Mouse (Mus musculus) NIH3T3 (cell line): ENCODE measurements around the gene Rufy3.
A peak's percentile ranks its signal among the peaks of the same experiment; 100 is the strongest.

Experiments used
- DNase-seq: peaks from one replicate; pipeline ENCODE4 v3.0.0-alpha.2; 2012; ENCODE audit warnings: low read depth

Rufy3 gene

DNA sequence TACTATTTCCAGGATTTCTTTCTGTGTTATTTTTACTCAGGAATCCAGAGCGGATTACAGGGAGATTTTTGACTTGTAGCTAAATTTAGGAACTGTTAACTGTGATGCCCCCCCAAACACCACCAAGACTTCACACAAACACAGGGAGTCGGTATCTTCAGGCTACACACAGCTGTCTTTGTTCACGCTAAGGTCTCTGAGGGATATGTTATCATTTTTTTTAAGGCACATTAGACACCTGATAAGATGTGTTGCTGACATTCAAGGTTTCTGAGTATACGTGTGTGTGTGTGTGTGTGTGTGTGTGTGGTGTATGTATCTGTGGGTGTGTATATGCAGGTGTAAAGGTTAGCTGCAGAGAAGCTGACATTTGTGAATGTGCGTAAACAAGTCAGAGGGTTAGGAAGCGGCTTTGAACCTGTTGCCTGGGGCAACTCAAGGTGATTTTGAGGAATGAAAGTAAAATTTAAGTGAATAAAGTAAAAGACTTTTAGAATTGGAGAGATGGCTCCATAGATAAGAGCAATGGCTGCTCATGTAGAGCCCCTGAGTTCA, 121.0 kb downstream of the Rufy3 start:
- DNase-seq: no peak

DNA sequence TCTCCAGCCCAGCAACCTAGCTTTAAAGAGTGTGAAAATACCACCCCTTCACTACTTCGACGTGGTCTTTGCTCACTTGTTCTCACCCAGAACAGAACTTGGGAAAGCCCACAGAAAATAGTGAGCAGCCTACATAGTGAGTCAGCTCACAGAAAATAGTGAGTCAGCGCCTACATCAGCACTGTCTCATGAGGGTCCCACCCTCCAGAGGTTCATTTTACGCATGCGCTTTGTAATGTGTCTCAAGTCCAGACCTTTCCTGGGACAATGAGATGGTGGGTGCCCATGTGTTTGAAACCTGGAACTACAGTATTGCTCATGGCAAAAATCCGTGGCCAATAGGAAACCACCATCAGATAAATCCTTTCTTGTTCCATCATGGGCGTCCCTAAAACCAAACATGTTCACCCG, 123.2 kb downstream of the Rufy3 start:
- DNase-seq: peak; percentile 72

DNA sequence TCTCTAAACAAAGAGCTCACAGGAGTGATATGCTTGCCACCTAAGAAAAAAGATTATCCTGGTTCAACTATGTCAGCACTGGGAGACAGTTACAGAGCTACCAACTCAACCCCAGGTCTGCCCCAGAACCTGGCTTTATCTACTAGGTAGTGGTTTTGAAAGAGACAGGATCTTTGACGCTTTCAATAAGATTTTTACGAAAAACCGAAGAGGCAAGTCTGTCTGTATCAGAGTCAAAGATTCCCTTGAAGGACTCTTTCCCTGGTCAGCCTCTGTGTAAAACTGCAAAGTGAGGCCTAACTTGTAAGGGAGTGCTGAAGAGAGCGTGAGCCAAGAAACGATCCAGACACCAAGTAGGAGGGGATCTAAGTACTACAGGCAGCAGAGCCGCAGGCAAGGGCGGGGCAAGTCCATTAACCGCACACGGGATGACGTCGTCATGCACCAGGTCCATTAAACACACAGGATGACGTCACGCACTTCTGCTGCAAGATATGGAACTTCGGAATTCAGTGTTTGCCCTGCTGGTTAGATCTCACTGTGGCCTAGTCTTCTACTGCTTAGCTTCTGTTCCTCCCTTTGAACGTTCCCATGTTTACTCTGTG, 123.8 kb downstream of the Rufy3 start:
- DNase-seq: peak; percentile 18

DNA sequence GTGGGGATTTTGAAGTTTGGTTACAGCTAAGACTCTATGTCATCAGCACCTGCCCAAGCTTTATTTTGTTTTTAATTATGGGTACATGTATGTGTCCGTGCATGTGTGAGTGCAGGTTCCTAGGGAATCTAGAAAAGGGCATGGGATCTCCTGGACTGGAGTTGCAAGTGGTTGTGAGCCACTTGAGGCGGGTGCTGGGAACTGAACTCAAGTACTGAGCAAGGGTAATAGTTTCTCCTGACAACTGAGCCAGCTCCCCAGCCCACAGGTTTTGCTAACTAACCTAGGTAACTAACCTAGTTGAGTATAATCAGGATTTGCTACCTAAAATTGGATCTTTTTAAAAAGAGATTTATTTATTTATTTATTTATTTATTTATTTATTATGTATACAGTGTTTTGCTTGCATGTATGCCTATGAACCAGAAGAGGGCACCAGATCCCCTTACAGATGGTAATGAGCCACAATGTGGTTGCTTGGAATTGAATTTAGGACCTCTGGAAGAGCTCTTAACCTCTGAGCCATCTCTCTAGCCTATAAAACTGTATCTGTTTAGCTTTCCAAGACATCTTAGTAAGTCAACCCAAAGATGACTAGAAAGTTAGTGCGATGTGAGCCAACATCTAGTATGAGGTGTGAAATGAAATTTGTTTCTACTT, 124.6 kb downstream of the Rufy3 start:
- DNase-seq: peak; percentile 78

DNA sequence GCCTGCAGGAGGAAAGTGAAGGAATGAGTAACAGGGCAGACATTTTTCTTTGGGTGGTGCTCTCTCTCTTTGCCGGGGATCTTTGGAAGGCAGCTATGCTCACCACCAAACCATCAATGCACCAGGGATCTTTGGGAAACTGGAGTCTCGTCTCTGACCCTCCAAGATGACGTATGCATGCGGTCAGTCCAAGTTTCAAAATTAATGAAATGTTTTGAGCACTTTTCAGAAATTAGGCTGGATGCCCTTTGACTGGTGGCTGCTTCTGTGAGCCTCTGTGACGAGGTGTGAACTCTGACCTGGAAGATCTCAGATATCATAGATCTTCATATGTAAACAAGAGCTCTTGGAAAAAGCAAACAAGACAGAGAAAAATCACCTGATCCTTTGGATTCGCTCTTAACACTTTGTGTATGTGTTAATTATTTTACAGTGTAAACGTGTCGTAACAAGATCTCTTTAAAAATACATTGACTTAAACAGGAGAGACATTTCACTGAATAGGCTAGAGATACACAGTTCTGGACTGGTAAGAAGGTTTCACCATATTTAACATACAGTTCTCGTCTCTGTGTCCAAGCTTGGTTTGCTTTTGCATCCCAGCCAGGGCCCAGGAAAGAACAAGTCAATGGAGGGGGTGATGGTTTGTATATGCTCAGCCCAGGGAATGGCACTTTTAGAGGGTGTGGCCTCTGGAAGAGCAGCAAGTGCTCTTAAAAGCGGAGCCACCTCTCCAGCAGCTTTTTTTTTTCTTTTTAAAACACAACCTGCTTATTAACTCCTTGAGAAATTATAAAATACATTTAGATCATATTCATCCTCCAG, 126.1 kb downstream of the Rufy3 start:
- no peak for DNase-seq

DNA sequence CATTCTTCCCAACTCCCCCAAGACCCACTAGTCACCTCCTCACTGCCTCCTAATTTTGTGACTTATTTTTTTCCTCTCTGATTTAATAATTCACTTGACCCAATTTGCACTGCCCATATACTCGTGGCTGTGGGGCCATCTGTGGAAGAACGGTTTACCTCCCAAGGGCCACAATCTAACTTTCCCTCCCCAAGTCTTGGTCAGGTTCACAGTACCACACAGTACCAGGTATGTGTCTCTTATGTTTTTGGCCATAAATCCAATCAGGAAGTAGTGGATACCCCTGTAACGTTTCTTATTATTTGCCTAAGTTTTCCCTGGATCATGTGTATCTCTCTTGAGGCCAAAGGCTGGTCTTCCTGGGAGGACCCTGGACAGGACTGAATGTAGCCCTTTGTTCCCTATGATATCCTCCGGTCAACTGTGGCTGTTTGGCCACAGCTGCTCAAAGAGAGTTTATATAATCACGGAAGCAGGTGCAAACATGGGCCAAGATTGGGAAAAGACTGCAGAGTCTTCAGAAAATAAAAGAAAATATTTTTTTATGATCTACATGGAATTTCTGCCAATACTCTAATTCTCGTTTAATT, 126.8 kb downstream of the Rufy3 start:
- DNase-seq: no peak

DNA sequence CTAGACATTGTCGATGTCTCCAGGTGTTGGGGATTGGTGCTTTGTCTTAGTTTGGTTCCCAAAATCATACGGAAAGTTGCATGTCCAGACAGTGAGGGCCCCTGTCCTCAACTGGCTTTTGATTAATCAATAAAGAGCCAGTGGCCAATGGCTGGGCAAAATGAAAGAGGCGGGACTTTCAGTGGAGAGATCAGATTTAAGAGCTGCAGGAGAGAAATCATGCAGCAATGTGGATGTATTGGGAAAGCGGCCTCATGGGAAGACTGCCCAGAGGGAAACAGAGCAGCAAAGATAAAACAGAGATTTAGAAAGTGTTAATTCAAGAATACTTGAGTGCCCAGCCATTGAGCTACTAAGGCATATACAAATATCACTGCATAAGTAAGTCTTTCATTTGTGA, 127.7 kb downstream of the Rufy3 start:
- DNase-seq: no peak

DNA sequence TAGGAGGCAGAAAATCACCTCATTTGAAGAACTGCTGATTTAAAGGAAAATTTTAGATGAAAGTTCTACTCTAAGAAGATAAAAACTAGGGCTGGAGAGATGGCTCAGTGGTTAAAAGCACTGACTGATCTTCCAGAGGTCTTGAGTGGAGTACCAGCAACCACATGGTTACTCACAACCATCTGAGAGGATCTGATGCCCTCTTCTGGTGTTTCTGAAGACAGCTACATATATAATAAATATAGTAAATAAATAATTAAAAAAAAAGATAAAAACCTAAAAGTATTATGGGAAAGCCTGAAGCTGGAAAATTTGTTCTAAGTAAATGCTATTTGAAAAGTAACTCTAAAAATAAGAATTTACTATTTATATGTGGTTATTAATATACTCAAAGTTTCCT, 128.2 kb downstream of the Rufy3 start:
- no peak for DNase-seq

DNA sequence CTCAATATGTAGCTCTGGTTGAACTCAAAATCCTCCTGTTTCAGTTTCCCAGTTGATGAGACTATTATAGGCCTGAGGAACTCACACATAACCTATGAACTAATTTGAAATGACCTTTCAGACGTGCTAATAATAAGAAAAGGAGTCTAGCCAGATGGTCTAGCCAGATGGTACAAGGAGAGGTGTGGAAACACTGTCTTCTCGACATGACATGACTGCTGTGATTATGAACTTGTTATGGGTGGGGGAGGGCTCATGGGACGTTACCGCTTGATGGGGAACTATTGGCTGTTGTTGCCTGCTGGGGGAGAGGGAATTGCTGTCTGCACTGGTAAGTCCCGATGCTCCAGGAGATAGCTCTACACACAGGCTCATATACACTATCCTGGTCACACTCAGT, 132.5 kb downstream of the Rufy3 start:
- DNase-seq: no peak

DNA sequence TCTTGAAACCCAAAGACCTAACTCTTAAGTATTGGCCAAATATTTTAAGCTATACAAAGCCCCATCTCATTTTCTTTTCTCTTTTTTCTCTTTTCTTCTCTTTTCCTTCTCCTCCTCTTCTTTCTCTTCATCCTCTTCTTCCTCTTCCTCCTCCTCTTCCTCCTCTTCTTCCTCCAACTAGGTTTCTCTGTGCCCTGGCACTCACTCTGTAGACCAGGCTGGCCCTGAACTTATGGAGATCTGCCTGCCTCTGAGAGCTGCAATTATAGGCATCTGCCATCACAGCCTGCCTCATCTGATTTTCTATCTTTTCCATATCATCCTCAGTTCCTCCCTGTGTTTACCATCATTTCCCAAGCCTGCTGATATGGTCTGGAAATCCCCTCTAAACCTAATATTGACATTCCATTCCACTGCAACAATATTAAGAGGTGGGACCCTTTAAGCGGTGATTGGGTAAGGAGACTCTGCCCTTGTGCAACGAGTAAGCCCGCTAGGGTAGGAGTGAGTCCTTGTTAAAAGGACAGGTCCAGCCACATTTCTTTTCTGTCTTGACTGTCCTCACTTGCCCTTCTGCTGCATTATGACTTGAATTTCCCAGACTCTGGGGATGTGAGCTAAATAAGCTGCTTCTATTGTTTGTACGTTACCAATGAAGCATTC, 134.5 kb downstream of the Rufy3 start:
- no peak for DNase-seq
